Mouse (Mus musculus): ENCODE measurements at regions not wholly inside any gene's neighbourhood (a gene's known extent, or its start where the extent isn't known, plus 50 kb on each side); places are given as distances from the start of the nearest gene placed in this dataset.

- TF ChIP-seq CTCF (IDR thresholded peaks at IDR 0.05) (no peak), POLR2A (IDR thresholded peaks at IDR 0.05; ENCODE audit: insufficient read depth, low read depth, low read length) (no peak), EP300 (IDR thresholded peaks at IDR 0.05; ENCODE audit: insufficient read depth, low read depth, low read length) (no peak)
These were observed 55.2 kb upstream of the Meis1 start for GRCm38 (mm10) chr11:19073887-19074564.
